Mouse (Mus musculus) kidney, adult 18-20 months (tissue): Measurements from ENCODE around the gene Isoc2b.
"Not testable (repeated sequence)": the region's sequence is repeated elsewhere in the genome, so short reads cannot be mapped to it uniquely, and the experiment has no call there.

ENCODE experiments used
- DNase-seq: peaks from one replicate; pipeline ENCODE4 v3.0.0; 2021

The Isoc2b gene

DNA sequence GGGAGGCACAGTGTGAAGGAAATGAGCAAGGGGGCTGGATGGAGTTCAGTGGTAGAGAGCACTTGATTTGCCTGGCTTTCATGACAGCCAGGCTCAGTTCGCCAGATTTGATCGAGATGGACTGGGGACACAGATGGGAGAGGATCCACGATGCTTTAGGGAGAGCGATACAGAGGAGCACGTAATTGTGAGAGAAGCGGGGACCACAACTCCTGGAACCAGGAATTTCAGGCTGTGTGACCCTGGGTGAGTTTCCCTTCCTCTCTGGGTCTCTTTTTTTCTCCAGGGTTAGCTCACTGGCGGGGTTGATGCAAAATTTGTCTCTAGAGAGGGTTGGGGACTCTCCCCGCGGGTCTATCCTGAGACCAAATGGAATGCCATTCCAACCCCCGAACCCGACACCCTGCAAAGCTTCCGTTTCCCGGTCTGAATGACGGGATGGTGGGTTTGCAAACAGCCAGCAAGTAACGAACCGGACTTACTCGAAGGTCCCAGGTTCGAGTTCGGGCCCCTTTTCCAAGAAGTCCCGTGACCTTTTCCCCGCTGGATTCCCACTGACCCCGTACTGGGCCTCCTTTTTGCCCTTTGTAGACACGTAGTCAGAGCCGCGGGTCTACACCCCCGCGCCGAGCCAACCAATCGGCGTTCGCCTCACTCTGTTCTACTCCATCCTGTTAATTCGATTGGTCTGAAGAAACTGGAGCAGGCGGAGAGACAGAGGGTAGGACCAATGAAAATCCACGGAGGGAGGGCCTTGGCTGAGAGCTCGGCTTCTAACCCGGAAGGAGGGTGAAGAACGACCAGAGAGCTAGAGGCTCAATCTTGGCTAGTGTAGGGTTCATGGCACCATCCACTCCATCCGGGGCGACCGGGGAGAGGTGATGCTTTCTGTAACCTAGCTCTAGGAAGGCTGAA is 4.2 kb downstream of the Isoc2b start:
- peak; percentile 97 for DNase-seq

DNA sequence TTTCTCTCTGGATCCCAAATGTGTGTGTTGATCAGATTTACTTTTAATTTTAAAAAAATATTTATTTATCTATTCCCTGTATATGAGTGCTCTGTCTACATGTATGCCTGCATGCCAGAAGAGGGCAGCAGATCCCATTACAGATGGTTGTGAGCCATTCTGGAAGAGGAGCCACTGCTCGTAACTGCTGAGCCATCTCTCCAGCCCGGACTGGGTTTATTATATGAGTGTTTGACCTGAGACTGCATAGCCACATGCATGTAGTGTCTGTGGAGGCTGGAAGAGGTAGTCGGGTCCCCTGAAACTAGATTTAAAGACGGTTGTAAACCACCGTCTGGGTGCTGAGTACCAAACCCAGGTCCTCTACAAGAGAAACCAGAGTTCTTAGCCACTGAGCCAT is 5.0 kb downstream of the Isoc2b start:
- peak; percentile 54 for DNase-seq

DNA sequence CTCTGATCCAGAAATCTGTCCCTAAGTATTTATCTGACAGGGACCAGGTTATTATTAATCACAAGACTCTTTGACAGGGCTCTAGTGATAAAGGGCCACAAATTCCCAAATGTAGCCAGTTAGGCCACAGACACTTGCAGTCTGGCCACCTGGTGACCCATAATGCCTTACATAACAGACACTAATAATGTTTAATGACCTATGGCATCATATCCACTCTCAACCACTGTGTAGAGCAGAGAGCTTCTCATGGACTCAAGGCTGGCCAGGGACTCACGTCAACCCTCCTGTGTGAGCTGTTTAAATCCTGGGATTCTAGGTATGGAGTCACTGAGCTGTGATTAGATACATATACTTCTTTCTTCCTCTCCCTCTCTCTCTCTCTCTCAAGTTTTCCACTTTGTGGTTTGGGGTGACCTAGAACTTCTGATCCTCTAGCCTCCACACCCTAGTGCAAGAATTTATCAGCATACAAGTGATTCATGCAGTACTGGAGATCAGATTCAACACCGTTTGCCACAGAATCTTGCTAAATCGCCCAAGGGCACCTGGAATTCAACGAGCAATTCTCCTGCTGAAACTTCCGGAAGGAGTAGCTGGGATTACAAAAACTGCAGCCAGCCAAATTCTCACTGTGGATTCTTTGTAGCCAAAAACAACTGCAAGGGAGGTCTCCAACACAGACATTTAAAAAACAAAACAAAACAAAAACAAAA is 5.8 kb downstream of the Isoc2b start:
- DNase-seq: no peak

DNA sequence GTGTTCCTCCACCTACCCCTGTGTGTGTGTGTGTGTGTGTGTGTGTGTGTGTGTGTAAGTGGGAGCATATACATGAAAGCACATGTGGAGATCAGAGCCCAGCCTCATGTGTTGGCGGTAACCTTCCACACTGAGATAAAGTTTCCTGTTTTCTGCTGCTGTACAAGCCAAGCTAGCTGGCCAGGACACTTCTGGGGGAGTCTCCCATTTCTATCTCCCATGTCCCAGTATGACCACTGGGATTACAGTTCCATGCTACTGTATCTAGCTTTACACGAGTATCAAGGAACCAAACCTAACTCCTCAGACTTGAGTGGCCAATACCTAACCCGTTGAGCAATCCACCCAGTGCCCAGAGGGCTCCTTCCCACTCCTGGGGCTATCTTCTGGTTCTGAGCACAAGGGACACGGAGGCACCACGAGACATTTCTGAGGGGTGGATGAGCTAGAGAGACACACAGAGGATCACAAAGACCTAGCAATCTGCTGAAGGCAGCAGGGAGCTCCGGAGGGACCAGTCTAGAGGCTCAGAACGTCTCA is 6.4 kb downstream of the Isoc2b start:
- no peak for DNase-seq

DNA sequence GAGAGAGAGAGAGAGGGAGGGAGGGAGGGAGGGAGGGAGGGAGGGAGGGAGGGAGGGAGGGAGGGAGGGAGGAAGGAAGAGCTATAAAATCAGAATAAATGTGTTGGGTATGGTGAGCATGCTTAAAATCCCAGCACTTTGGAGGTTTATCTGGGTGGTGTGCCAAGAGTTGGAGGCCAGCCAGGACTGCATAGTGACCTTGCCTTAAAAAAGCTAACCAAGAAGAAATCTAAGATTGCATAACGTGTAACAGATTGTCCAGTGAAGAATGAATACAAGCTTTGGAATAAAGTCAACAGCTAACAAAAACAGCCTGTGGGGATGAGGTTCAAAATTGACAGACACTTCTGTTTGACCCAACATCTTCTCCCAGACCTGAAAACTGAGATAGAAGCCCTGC is 7.0 kb downstream of the Isoc2b start:
- DNase-seq: peak; percentile 89

DNA sequence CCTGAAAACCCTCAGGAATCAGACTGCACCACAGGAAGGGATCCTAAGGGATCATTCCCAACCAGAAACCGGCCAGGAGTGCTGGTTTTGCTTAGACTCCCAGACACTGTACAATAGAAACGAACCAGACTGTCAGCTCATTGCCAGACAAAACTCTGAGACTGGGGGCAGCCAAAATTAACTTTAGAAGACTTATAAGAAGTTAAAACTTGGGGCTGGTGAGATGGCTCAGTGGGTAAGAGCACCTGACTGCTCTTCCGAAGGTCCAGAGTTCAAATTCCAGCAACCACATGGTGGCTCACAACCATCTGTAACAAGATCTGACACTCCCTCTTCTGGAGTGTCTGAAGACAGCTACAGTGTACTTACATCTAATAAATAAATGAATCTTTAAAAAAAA is 9.1 kb downstream of the Isoc2b start:
- not testable (repeated sequence) for DNase-seq

DNA sequence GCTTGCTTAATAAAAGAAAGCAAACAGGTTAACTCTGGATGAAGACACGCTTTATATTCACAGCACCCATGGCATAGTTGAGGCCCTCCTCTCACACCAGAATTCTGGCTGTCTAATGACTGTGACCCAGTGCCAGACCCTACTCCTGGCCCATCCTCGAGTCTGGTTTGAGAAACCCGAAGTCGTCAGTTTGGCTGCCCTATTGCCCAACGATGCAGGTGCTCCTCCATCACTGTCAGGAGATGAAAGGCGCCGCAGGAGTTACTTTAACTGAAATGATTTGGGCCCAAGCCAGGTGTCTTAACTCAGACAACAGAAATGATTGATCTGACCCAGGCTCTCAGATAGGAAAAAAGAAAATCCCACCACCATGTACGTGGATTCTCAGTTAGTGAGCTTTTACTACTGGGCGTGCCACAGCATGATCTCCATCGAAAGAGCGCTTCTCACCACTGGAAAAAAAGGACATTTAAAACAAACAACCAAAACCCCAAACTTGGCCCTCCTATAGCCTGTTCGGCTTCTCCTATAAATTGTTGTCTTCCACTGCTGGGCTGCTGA is 10.6 kb downstream of the Isoc2b start:
- DNase-seq: no peak

DNA sequence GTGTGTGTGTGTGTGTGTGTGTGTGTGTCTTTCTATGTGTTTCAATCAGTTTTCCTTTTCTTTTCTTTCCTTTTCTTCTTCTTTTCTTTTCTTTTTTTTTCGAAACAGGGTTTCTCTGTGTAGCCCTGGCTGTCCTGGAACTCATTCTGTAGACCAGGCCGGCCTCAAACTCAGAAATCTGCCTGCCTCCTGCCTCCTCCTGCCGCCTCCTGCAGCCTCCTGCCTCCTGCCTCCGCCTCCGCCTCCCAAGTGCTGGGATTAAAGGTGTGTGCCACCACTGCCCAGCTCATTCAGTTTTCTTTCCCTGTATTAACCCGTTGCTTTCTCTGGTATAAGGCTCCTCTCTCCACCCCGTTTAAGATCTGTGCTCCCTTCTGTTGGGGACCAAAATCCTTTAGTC is 12.7 kb downstream of the Isoc2b start:
- DNase-seq: no peak

DNA sequence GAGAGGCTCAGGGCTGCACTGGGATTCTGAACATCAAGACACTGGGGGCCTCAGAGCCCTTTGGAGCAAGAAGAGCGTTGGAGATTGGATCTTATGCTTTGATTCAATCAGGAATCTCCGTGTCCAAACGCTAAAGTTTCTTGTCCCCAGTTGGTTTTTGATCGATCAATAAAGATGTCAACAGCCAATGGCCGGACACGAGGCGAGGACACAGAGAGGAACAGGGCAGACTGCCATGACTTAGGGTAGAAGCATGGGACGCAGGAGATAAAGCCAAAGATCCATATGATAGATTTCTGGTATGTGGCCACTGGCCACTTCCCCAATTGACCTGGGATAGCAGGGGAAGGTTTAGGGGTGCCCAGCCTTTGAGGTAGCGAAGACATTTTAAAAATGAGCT is 13.6 kb downstream of the Isoc2b start:
- no peak for DNase-seq

DNA sequence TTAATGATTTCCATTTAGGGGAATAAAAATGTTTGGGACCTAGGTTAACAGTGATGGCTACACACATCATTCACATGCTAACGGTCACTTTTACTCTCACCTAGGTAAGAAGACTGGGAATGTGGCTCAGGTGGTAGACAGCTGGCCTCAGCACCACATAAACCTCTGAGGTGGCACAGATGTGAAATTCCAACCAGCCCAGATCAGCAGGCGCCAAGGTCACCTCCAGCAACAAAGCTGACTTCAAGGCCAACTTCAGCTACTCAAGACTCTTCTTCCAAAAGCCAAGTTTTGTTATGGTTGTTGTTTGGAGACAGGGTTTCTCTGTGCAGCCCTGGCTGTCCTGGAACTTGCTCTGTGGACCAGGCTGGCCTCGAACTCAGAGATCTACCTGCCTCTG is 16.4 kb downstream of the Isoc2b start:
- DNase-seq: no peak

DNA sequence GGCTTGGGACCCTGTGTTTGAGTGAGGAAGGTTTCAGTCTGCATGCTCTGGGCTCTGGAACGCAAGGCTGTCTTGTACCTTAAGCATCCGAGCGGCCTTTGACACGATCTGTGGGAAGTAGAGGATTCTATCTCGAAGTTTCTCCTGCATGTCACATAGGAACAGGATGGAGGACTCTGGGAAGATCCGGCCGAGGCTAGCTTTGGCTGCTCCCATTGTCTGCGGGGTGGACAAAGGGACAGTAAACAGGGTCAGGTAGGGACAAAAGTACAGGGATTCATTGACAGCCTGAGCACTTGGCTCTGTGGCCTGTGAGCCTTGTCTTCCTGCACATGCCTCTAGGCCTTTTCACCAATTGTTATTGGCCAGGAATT is 18.8 kb downstream of the Isoc2b start:
- no peak for DNase-seq

DNA sequence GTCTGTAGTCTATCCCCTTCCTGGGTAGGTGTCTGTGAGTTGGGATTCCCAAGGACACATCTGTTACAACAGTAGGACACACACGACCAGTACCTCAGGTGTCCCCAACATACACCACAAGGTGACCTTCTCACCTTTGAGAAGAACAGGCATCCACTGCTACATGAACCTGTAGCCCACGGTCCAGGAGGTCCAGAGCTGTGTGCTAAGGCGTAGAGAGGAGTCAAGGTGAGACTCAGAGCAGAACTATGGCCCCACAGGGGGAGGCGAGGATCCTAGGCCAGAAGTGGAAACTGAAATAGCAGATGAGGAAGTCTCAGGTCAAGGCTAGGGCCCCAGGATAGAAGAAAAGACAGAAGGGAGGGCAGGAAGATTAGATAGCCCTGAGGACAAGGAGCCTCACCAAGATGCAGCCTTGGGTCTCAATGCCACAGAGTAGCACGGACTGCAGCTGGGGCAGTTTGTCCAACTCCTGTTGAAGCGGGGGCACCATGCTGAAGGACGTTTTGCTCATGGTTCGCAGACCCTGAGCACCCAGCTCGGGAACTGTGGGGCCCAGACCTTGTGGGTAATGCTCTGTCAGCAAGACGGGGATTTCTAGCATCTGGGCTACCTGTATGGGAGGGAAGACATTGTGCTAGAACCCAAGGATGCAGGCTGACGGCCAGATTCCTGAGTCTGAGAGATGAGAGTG is 19.3 kb downstream of the Isoc2b start:
- DNase-seq: no peak

DNA sequence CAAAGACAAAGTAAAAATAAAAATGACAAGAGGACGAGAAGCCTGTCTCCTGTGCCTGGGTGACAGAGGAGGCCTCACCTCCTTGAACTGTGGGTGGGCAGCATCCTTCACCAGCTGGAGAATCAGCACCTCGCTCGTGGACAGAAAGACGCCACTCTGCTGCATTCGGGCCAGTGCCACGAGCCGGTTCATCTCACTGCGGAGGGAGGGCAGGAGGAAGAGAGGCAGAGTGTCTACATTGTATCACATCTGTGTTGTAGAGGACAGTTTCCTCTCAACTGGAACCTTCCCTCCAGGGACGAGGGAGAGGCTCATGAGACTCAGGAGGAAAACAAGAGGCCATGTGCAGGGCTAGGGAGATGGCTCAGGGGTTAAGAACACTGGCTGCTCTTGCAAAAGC is 20.7 kb downstream of the Isoc2b start:
- DNase-seq: no peak

DNA sequence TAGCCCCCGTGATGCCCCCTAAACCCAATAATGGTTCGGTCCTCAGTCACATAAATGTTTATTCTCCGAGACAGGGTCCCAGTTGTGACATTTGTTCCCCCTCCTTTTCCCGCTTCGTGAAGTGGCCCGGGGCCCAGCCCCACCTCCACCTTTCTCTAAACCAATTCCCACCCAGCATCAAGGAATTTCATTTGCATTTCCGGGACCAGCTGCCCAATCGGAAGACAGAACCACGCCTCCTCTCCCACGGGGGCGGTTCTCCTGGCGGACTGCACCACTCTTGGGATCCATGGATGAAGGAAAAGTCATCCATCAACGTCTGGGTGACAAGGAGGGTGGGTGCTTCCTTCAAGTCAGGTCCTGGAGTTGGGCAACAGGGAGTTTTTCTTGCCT is 25.1 kb downstream of the Isoc2b start:
- peak; percentile 59 for DNase-seq

DNA sequence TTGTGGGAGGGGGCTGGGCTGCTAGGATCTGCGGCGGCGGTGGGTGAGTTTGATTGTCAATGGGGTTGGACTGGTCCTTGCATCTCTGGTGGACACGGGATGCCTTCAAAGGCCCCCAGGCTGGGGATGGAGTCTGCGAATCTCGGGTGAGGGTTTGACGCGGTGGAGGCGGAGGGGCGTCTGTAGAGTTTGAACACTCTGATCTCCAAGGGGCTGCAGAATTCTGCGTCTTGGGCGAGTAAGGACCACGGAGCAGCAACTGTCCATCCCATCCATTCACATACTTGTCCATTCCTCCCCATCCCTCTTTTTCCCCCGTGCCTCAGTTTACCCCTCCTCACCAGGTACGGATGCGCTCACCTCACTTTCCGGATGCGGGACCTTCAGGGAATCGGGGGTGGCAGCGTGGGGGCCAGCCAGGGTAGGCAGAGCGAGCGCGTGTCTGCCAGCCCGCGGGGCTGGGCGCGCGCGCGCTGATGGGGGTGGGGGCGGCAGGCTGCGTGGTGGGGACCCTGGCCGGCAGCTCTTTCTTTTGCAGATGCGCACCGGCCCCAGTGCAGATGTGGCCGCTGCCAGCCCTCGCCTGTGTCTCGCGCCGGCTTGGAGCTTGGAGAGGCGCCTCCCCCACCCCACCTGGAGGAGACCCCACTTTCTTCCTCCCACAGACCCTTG is 25.7 kb downstream of the Isoc2b start, which contains the start of gene Shisa7:
Gene Shisa7 (minus strand): TSS at position 452 of the 672 bp plus-strand sequence.
- no peak for DNase-seq

DNA sequence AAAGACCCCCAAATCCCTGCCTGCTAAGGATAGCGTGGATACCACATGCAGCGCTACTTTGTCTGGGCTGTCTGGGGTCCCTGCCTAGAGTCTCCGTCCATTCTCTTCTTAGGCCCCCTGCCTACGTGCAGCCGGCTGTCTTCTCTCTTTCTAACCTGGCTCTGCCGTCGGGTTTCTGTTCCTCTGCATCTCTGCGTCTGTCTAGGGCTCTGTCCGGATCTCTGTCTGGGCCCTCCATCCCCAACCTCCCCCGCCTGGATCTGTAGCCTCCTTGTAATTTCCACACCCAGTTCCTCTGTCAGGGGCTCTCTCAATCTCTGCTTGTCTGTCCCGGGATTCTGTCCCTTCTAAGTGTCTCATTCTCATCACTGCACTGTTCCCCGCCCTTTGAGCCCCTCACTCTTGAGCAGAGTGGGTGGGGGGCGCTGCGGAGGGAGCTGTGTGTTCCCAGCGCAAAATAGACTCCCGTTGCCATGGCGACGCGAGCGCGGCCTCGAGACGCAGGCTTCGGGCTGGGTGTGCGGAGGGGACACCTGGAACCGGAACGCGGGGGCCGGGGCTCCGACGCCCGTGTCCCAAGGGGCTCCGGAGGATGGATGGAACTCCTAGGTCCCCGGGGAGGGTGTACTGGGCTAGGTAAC is 26.3 kb downstream of the Isoc2b start:
- no peak for DNase-seq

DNA sequence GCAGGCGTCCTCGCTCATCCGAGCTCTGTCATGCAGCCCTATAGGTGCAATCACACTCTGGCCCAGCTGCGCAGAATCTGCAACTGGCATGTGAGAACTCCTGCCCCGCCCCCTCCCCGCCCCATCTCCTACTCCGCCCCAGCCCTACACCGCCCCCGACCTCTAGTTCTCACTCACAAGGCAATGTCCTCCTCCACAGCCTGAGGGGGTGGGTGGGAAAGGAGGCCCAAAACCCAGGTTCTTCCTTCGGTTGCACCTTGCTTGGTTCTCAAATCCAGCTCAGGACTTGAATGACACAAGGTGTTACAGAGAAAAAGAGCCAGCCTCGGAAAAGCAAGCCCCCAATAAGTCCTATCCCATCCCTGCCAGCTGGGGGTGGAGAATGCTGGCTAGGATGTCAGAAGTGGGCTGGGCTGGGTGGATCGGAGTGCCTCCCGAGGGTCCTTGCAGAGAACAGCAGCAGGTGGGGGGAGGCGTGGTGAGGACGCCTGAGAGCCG is 27.4 kb downstream of the Isoc2b start:
- no peak for DNase-seq

DNA sequence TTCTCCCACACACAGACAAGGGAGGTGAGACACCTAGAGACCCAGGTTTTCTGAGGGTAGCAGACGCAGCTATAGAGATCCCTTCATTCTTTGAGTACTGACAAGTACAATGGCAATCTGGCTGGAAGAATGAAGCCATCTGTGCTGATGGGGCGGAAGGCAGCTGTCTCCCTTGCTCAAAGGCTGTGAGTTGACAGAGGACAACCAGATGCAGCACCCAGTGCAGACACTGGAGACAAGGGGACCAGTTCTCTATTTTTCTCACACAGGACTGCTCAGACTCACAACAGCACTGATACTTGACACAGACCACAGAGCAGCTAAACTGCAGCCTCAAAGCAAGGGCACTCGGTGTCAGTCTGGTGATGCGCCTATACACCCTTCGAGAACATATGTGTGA is 28.0 kb downstream of the Isoc2b start:
- DNase-seq: no peak

DNA sequence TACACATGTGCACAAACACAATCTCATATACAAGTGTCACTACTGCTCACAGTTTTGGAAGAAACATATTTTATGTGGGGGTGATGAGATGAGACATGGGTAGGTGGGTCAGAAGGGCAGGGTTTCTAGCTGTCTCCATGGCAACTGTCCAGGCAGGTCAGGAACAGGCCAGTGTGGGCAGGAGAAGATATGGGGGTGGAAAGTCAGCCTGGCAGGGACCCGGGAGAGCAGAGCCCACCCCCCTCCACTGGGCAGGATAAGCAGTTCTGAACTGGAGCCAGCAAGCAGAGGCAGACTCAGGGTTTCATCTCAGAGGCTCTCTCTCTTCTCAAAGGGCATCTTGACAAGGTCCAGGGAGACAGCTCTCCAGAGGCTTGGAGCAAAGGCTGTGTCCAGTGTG is 32.4 kb downstream of the Isoc2b start:
- DNase-seq: no peak

DNA sequence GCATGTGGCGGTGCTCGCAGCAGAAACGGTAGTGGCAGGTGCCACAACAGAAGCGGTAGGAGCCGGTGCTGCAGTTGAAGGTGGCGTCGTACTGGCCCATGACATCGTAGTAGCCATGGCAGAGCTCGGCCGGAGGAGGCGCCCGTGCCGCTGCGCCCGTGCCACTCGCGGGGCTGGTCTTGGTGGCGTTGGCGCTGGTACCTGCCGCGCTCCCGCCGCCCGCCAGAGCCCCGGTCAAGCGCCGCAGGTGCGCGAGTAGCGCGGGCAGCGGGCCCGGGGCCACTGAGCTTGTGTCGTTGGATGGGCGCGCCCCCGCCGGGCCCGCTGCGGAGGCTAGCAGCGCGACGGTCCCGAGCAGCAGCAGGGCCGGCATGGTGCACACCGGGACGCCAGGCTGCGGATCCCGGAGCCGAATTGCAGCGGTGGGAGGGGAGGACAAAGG is 33.7 kb downstream of the Isoc2b start:
- DNase-seq: peak; percentile 85

DNA sequence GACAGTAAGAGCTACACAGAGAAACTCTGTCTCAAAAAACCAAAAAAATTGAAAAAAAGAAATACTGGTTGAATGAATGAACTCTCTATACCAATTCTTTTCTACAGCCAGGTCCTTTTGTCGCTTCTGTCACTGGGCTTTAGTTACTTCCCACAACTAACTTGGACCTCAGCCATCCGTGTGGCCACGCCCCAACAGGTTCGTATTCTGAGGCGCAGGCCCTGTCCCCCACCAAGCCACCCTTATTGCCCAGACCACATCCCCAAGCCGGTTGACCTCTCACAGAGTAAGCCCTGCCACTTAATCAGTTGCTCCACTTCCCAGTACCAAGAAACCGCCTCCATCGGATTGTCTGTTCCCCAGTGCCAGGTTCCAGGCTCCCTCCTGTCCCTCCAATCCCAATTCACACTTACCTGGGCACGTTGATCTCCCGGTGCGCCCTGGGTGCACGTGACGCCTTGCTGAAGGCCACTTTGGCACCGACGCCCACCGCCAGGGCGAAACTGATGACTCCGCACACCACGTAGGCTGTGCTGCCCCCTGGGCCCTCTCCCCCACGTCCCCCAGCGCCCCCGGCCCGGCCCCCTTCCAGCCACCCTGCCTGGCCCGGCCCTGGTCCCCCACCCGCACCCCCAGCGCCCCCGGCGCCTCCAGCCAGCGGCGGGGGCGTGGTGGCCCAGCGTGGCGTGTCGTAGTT is 34.3 kb downstream of the Isoc2b start:
- no peak for DNase-seq
